Mouse (Mus musculus) heart, embryonic 13.5 days (tissue): ENCODE measurements around the gene Ina. TPM values are rescaled to one million over a fixed set of nuclear protein-coding genes. Genes with fewer than 3 reads are reported as not detected.

ENCODE experiments used
- ATAC-seq: fragments of 200-750 bp; cut with Nextera tagmentation; 2 replicates; pipeline ENCODE4 v1.8.0; 2017; ENCODE audit warnings: moderate TSS enrichment; ENCODE audit not compliant: insufficient number of reproducible peaks, low FRiP score, low TSS enrichment; ENCODE audit errors: extremely low read depth
- H3K27ac ChIP-seq: fragments of 300-500 bp; sonication (generic); replicated peaks from 2 replicates; pipeline ENCODE4 v1.5.1; 2015; ENCODE audit warnings: moderate library complexity, mild to moderate bottlenecking, inconsistent platforms
- H3K27me3 ChIP-seq: fragments of 300-500 bp; sonication (generic); replicated peaks from 2 replicates; pipeline ENCODE4 v1.6.1; 2015; ENCODE audit warnings: mild to moderate bottlenecking, inconsistent platforms
- H3K36me3 ChIP-seq: fragments of 300-500 bp; sonication (generic); 2 replicates; pipeline ENCODE4 v1.6.1; 2015; ENCODE audit warnings: mild to moderate bottlenecking, inconsistent platforms
- H3K4me1 ChIP-seq: fragments of 300-500 bp; sonication (generic); 2 replicates; pipeline ENCODE4 v1.6.1; 2015; ENCODE audit warnings: inconsistent platforms
- H3K4me2 ChIP-seq: fragments of 300-500 bp; sonication (generic); 2 replicates; pipeline ENCODE4 v1.6.1; 2015; ENCODE audit warnings: inconsistent platforms, mild to moderate bottlenecking, moderate library complexity
- H3K4me3 ChIP-seq: fragments of 300-500 bp; sonication (generic); 2 replicates; pipeline ENCODE4 v1.5.1; 2015; ENCODE audit warnings: moderate library complexity, mild to moderate bottlenecking, inconsistent platforms
- H3K9ac ChIP-seq: fragments of 300-500 bp; sonication (generic); 2 replicates; pipeline ENCODE4 v1.6.1; 2015; ENCODE audit warnings: inconsistent platforms, mild to moderate bottlenecking, moderate library complexity
- H3K9me3 ChIP-seq: fragments of 300-500 bp; sonication (generic); 2 replicates; pipeline ENCODE4 v1.6.1; 2016; ENCODE audit warnings: inconsistent platforms
- WGBS: fragments of 180-500 bp; shearing (Covaris S2); methylation state at CpG from one replicate; pipeline ENCODE4 v1.1.7; 2015; ENCODE audit warnings: mixed read lengths; 5-methylcytosine and 5-hydroxymethylcytosine counted together
- polyA plus RNA-seq: library from polyadenylated mRNA; unstranded; fragments of >200 nt; fragmentation: Nextera tagmentation; extraction: Ambion mirVana; gene quantifications from 2 replicates; pipeline ENCODE4 v1.2.1, GENCODE M21; 2015

The Ina gene
- polyA plus RNA-seq, 1 experiment from 2014 or later: 0.52 TPM

- Histone ChIP-seq H3K27me3 (no peaks in the 10 kb centered on the region), H3K4me3 (no peak overlapping the region), H3K4me1 (no peaks in the 10 kb centered on the region), H3K36me3 (peaks cover 56% of the 10 kb centered on the region), H3K9ac (no peak overlapping the region), H3K9me3 (no peaks in the 10 kb centered on the region), H3K4me2 (no peak overlapping the region), H3K27ac (no peak overlapping the region)
- no peak for ATAC-seq
- 80% methylated on average over 3 of the region's 3 CpGs for WGBS
Observed at GRCm38 (mm10) chr19:47043608-47044007, 29.1 kb downstream of the Ina start.

DNA sequence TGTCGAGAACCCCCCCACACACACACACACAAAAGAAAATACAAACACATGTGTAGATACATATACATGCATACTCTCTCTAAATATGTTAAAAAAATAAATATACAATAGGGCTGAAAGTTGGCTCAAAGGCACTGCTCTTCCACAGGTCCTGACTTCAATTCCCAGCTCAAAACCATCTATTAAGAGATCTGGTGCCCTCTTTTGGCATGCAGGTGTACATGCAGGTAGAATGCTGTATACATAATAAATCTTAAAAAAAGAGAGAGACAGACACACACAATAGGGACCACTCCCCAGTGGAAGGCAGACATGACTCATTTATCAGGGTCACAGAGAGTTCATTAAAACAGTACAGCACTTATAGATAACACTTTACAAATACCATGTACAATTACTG, 31.8 kb downstream of the Ina start:
- no peak for ATAC-seq
- H3K9me3 ChIP-seq: no peaks in the 10 kb centered on the region
- H3K36me3 ChIP-seq: peaks cover 42% of the 10 kb centered on the region
- H3K4me1 ChIP-seq: peaks cover 16% of the 10 kb centered on the region
- no peaks in the 10 kb centered on the region for H3K27me3 ChIP-seq
- H3K4me2 ChIP-seq: no peak overlapping the region
- H3K9ac ChIP-seq: no peak overlapping the region
- H3K27ac ChIP-seq: no peak overlapping the region
- no peak overlapping the region for H3K4me3 ChIP-seq
- WGBS: 100% methylated on average over 1 of the region's 1 CpGs

DNA sequence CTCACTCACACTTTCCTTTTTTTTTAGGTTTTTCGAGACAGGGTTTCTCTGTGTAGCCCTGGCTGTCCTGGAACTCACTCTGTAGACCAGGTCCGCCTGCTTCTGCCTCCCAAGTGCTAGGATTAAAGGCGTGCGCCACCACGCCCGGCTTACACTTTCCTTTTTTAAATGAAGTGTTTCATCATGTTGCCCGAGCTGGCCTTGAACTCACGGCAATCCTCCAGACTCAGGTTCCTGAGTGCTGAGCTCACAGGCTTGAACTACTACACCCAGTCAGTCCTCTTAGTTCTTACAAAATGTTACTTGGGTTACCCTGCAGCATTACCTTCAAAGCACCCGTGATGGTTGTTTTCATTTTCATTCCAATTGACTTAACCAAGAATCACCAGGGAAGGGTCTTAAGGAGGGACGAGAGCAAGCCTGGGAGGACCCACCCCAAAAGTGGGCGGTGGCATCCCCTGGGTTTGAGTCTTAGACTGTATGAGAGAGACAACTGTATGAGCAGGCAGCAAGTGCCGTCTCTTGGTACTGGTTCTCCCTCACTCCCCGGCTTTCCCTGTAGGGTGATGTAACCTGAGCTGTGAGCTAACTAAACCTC, 32.8 kb downstream of the Ina start:
- Histone ChIP-seq H3K9ac (no peak overlapping the region), H3K9me3 (no peaks in the 10 kb centered on the region), H3K4me1 (peaks cover 16% of the 10 kb centered on the region), H3K4me3 (no peak overlapping the region), H3K27me3 (no peaks in the 10 kb centered on the region), H3K27ac (no peak overlapping the region), H3K36me3 (peaks cover 39% of the 10 kb centered on the region), H3K4me2 (no peak overlapping the region)
- no peak for ATAC-seq
- 82% methylated on average over 13 of the region's 13 CpGs for WGBS

DNA sequence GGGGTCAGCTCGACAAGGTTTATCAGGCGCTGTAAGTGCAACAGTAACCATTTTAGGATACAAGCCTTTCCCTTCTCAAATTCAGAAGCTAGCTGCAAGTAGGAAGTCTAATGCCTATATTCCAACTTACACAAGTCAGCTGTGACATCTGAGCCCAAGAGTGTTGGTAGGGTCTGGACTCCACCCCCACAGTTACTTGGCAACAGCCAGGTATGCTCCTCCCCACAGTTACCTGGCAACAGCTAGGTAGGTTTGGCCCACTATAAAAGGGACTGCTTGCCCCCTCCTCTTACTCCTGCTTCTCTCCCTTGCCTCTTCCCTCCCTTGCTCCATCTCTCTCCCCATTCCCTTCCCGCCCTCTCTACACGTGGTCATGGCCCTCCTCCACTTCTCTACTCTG, 34.6 kb downstream of the Ina start:
- H3K9ac ChIP-seq: peak overlapping the region; percentile 91
- peaks cover 34% of the 10 kb centered on the region for H3K36me3 ChIP-seq
- no peak for ATAC-seq
- H3K4me2 ChIP-seq: peak overlapping the region; percentile 89
- no peak overlapping the region for H3K4me3 ChIP-seq
- 68% methylated on average over 4 of the region's 4 CpGs for WGBS
- no peak overlapping the region for H3K27ac ChIP-seq
- H3K9me3 ChIP-seq: no peaks in the 10 kb centered on the region
- peaks cover 16% of the 10 kb centered on the region for H3K4me1 ChIP-seq
- H3K27me3 ChIP-seq: no peaks in the 10 kb centered on the region

GRCm38 (mm10) chr19:47049840-47050239, 35.3 kb downstream of the Ina start:
- Histone ChIP-seq H3K27ac (no peak overlapping the region), H3K4me2 (peak overlapping the region; percentile 89), H3K9ac (peak overlapping the region; percentile 91), H3K27me3 (no peaks in the 10 kb centered on the region), H3K4me3 (peak overlapping the region; percentile 89), H3K4me1 (peaks cover 16% of the 10 kb centered on the region), H3K36me3 (peaks cover 30% of the 10 kb centered on the region), H3K9me3 (no peaks in the 10 kb centered on the region)
- WGBS: 5% methylated on average over 7 of the region's 7 CpGs
- ATAC-seq: no peak

DNA sequence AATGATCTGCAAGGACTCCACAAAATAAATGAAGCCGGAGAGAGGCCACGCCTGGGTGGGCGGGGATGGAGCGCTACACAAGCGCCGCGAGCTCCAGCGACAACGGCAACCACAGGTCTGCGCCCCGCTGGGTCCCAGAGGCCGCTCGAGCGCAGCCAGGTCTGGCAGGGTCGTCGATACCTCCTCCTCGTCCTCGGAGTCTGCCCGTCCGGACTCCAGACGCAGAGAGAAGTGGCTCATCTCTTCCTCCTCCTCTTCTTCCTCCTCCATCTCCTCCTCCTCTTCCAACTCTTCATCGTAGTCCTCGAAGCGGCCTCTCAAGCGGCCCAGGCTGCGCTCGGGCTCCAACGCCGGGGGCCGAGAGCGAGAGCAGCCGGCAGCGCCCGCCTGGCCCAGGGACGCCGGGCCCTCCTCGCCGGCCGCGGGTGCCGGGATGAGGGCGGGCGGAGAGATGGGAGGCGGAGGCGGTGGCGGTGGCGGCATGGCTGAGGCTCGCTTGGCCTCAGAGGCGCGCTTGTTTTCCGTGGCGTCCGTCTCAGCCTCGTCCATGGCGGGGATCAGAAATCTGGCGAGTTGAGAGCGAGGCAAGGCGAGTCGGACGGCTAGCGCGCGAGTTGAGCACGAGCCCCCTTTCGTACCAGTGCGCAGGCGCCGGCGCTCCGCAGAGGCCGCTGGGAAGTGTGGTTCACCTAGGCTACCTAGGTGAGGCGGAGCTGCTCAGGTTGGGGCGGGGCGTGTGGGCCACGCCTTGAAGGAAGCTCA, 36.0 kb downstream of the Ina start, which contains the start of gene Pcgf6:
Pcgf6 (minus strand) TSS at position 636 of the 762 bp plus-strand sequence.
- Histone ChIP-seq H3K9ac (peak within 1 kb of the TSS; percentile 91), H3K4me2 (peak within 1 kb of the TSS; percentile 89), H3K27ac (peak within 1 kb of the TSS; percentile 89), H3K27me3 (no peaks in the 10 kb centered on the region), H3K4me1 (peaks cover 16% of the 10 kb centered on the region), H3K4me3 (peak within 1 kb of the TSS; percentile 89), H3K9me3 (no peaks in the 10 kb centered on the region), H3K36me3 (peaks cover 23% of the 10 kb centered on the region)
- ATAC-seq: peak; percentile 77
- under 1% methylated on average over 75 of the region's 75 CpGs for WGBS

- H3K27ac ChIP-seq: no peak overlapping the region
- peaks cover 16% of the 10 kb centered on the region for H3K4me1 ChIP-seq
- ATAC-seq: no peak
- no peak overlapping the region for H3K4me3 ChIP-seq
- no peak overlapping the region for H3K4me2 ChIP-seq
- H3K36me3 ChIP-seq: no peaks in the 10 kb centered on the region
- WGBS: 78% methylated on average over 4 of the region's 4 CpGs
- H3K9me3 ChIP-seq: no peaks in the 10 kb centered on the region
- no peak overlapping the region for H3K9ac ChIP-seq
- H3K27me3 ChIP-seq: no peaks in the 10 kb centered on the region
Observed at GRCm38 (mm10) chr19:47052927-47053326, 38.4 kb downstream of the Ina start.

DNA sequence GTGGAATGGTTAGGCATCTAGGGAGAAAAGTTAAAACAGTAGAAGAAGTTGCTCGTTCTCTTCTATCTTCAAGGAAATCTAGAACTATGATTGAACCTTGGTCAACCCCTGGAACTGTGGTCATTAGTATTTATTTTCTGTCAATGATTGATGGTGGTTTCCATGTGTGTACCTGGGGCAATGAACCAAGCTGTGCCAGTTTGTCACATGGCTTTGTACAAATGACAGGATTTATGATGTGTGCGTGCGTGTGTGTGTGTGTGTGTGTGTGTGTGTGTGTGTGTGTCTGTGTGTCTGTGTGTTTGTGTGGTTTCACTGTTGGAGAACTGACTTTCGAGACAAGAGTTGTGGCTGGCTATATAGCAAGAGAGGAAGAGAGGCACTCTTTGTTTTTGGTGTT, 39.0 kb downstream of the Ina start:
- Histone ChIP-seq H3K4me2 (no peak overlapping the region), H3K4me1 (peaks cover 16% of the 10 kb centered on the region), H3K27me3 (no peaks in the 10 kb centered on the region), H3K9me3 (no peaks in the 10 kb centered on the region), H3K36me3 (no peaks in the 10 kb centered on the region), H3K4me3 (no peak overlapping the region), H3K27ac (no peak overlapping the region), H3K9ac (no peak overlapping the region)
- ATAC-seq: no peak
- 78% methylated on average over 4 of the region's 4 CpGs for WGBS

GRCm38 (mm10) chr19:47057684-47058083, 43.2 kb downstream of the Ina start:
- Histone ChIP-seq H3K36me3 (no peaks in the 10 kb centered on the region), H3K4me2 (no peak overlapping the region), H3K9me3 (no peaks in the 10 kb centered on the region), H3K4me3 (no peak overlapping the region), H3K4me1 (no peaks in the 10 kb centered on the region), H3K27ac (no peak overlapping the region), H3K9ac (no peak overlapping the region), H3K27me3 (no peaks in the 10 kb centered on the region)
- 67% methylated on average over 1 of the region's 1 CpGs for WGBS
- no peak for ATAC-seq

- no peak overlapping the region for H3K4me2 ChIP-seq
- no peaks in the 10 kb centered on the region for H3K9me3 ChIP-seq
- H3K4me1 ChIP-seq: peaks cover 17% of the 10 kb centered on the region
- 81% methylated on average over 3 of the region's 3 CpGs for WGBS
- ATAC-seq: no peak
- no peaks in the 10 kb centered on the region for H3K27me3 ChIP-seq
- H3K27ac ChIP-seq: no peak overlapping the region
- H3K9ac ChIP-seq: no peak overlapping the region
- H3K36me3 ChIP-seq: peaks cover 7% of the 10 kb centered on the region
- no peak overlapping the region for H3K4me3 ChIP-seq
Observed at GRCm38 (mm10) chr19:47065860-47066259, 51.4 kb downstream of the Ina start.

GRCm38 (mm10) chr19:47067096-47067882, 52.8 kb downstream of the Ina start, which contains the start of gene Taf5:
Gene Taf5, plus strand, starts transcription at chr19:47067746.
- Histone ChIP-seq H3K36me3 (peaks cover 22% of the 10 kb centered on the region), H3K4me3 (peak within 1 kb of the TSS; percentile 96), H3K4me1 (peaks cover 17% of the 10 kb centered on the region), H3K4me2 (peak within 1 kb of the TSS; percentile 88), H3K9me3 (no peaks in the 10 kb centered on the region), H3K27ac (peak within 1 kb of the TSS; percentile 90), H3K27me3 (no peaks in the 10 kb centered on the region), H3K9ac (peak within 1 kb of the TSS; percentile 97)
- ATAC-seq: peak; percentile 69; the same call in 1 of the 2 replicates
- 10% methylated on average over 49 of the region's 49 CpGs for WGBS
